Mouse (Mus musculus) intestine, embryonic 16.5 days (tissue): ENCODE measurements around the gene Notch2. TPM values are rescaled to one million over a fixed set of nuclear protein-coding genes. Genes with fewer than 3 reads are reported as not detected.

ENCODE experiments used
- ATAC-seq: fragments of 200-750 bp; cut with Nextera tagmentation; 2 replicates; pipeline ENCODE4 v1.8.0; 2017; ENCODE audit warnings: moderate TSS enrichment, moderate library complexity
- H3K27ac ChIP-seq: fragments of 300-500 bp; sonication (generic); 2 replicates; pipeline ENCODE4 v1.5.1; 2014; ENCODE audit warnings: mild to moderate bottlenecking, low read length
- H3K27me3 ChIP-seq: fragments of 300-500 bp; sonication (generic); replicated peaks from 2 replicates; pipeline ENCODE4 v1.6.1; 2014; ENCODE audit warnings: low read length, control low read depth, mixed read lengths; ENCODE audit not compliant: control insufficient read depth, insufficient read depth
- H3K36me3 ChIP-seq: fragments of 300-500 bp; sonication (generic); 2 replicates; pipeline ENCODE4 v1.6.1; 2014; ENCODE audit warnings: low read length, control low read depth; ENCODE audit not compliant: control insufficient read depth, insufficient read depth
- H3K4me1 ChIP-seq: fragments of 300-500 bp; sonication (generic); 2 replicates; pipeline ENCODE4 v1.6.1; 2014; ENCODE audit warnings: low read length, control low read depth, mixed read lengths; ENCODE audit not compliant: control insufficient read depth, insufficient read depth
- H3K4me2 ChIP-seq: fragments of 300-500 bp; sonication (generic); 2 replicates; pipeline ENCODE4 v1.6.1; 2014; ENCODE audit warnings: low read depth, low read length, control low read depth
- H3K4me3 ChIP-seq: fragments of 300-500 bp; sonication (generic); 2 replicates; pipeline ENCODE4 v1.5.1; 2014; ENCODE audit warnings: mild to moderate bottlenecking, low read length
- H3K9ac ChIP-seq: fragments of 300-500 bp; sonication (generic); 2 replicates; pipeline ENCODE4 v1.6.1; 2014; ENCODE audit warnings: low read depth, low read length
- H3K9me3 ChIP-seq: fragments of 300-500 bp; sonication (generic); 2 replicates; pipeline ENCODE4 v1.6.1; 2016; ENCODE audit warnings: low read length, control low read depth; ENCODE audit not compliant: control insufficient read depth
- WGBS: fragments of 180-500 bp; shearing (Covaris S2); extraction: QIAGEN DNeasy Blood & Tissue Kit; methylation state at CpG from one replicate; pipeline ENCODE4 v1.1.7; 2014; 5-methylcytosine and 5-hydroxymethylcytosine counted together
- polyA plus RNA-seq: library from polyadenylated mRNA; unstranded; fragments of >200 nt; fragmentation: Nextera tagmentation; extraction: Ambion mirVana; gene quantifications from 2 replicates; pipeline ENCODE4 v1.2.1, GENCODE M21; 2015

Notch2 gene
- polyA plus RNA-seq, 1 experiment from 2014 or later = 9.1 TPM

DNA sequence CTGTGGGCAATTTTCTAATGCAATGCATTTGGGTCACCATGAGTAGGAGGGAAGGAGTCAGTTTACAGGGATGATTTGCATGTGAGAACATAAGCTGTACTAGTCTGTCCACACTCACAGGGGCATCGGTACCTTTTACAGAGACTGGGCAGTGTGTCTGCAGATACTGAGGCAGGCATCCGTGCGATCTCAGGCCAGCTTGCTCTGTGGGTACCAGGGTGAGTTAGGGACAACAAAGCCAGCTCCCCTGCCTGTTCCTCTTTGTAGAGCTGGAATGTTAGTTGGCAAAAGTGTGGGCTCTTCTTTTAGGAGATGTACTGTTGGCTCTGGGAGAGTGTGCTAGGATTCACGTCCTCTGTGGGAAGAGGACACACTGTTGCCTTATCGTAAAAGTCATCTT is 19.6 kb downstream of the Notch2 start:
- H3K4me3 ChIP-seq = no peak overlapping the region
- no peak for ATAC-seq
- 69% methylated on average over 5 of the region's 5 CpGs for WGBS
- H3K9me3 ChIP-seq = no peaks in the 10 kb centered on the region
- H3K9ac ChIP-seq = no peak overlapping the region
- no peaks in the 10 kb centered on the region for H3K36me3 ChIP-seq
- H3K27me3 ChIP-seq = no peaks in the 10 kb centered on the region
- H3K4me2 ChIP-seq = no peak overlapping the region
- no peak overlapping the region for H3K27ac ChIP-seq
- peaks cover 62% of the 10 kb centered on the region for H3K4me1 ChIP-seq

- H3K9me3 ChIP-seq = no peaks in the 10 kb centered on the region
- WGBS = 60% methylated on average over 15 of the region's 15 CpGs
- no peaks in the 10 kb centered on the region for H3K27me3 ChIP-seq
- peak overlapping the region; percentile 13 for H3K27ac ChIP-seq
- H3K4me3 ChIP-seq = no peak overlapping the region
- H3K4me2 ChIP-seq = no peak overlapping the region
- no peaks in the 10 kb centered on the region for H3K36me3 ChIP-seq
- H3K4me1 ChIP-seq = peaks cover 59% of the 10 kb centered on the region
- H3K9ac ChIP-seq = no peak overlapping the region
- ATAC-seq = no peak
These were observed 21.6 kb downstream of the Notch2 start for GRCm38 (mm10) chr3:98034622-98035593.

- Histone ChIP-seq H3K36me3 (no peaks in the 10 kb centered on the region), H3K4me2 (0 out of 2 replicates have a peak overlapping the region, but pooled peaks have one; percentile 4), H3K4me1 (peaks cover 49% of the 10 kb centered on the region), H3K9ac (no peak overlapping the region), H3K27me3 (no peaks in the 10 kb centered on the region), H3K27ac (0 out of 2 replicates have a peak overlapping the region, but pooled peaks have one; percentile 27), H3K4me3 (no peak overlapping the region), H3K9me3 (no peaks in the 10 kb centered on the region)
- peak; percentile 83 for ATAC-seq
- 22% methylated on average over 6 of the region's 6 CpGs for WGBS
These were observed 22.8 kb downstream of the Notch2 start for GRCm38 (mm10) chr3:98036161-98036560.

DNA sequence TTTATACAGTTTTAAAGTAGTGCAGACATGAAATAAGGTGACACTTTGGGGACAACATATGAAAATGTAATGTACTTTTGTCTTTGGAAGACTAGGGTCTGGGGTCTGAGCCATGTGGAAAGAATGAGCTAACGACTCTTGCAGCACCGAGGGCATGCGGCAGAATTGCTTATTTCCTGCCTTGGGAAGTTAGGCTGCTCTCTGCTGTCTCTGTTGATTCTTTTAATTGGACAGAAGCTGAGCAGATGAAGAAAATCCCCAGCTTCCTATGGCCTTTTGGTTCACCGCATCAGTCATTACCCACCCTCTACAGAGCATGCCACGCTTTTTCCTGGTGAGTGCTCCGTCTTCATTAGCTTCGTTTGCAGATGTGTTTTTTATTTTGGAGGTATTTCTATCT is 23.8 kb downstream of the Notch2 start:
- Histone ChIP-seq H3K4me2 (no peak overlapping the region), H3K4me3 (no peak overlapping the region), H3K36me3 (no peaks in the 10 kb centered on the region), H3K4me1 (peaks cover 41% of the 10 kb centered on the region), H3K9me3 (no peaks in the 10 kb centered on the region), H3K27ac (no peak overlapping the region), H3K9ac (no peak overlapping the region), H3K27me3 (no peaks in the 10 kb centered on the region)
- ATAC-seq = no peak
- WGBS = 58% methylated on average over 7 of the region's 7 CpGs

DNA sequence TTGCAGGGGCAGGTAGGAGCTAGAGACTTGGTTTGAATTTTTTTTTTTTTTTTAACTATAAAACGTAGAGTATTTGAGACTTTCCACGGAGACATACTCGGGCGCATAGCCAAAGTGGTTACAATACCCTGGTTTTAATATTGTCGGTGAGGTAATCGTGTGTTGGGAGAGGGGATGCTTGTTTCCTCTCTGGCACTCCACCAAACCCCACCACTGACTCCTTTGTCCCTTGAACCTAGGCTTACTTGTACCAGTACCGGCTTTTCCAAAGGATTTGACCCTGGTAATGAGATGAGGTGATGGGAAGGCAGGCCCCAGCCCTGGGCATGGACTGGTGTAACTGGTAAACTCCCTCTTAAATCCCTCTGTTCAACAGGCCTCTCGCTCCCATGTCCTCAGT is 25.3 kb downstream of the Notch2 start:
- no peak for ATAC-seq
- Histone ChIP-seq H3K4me1 (peaks cover 55% of the 10 kb centered on the region), H3K27ac (no peak overlapping the region), H3K9me3 (no peaks in the 10 kb centered on the region), H3K4me3 (no peak overlapping the region), H3K9ac (no peak overlapping the region), H3K27me3 (no peaks in the 10 kb centered on the region), H3K36me3 (no peaks in the 10 kb centered on the region), H3K4me2 (no peak overlapping the region)
- 71% methylated on average over 8 of the region's 8 CpGs for whole genome bisulfite sequencing

DNA sequence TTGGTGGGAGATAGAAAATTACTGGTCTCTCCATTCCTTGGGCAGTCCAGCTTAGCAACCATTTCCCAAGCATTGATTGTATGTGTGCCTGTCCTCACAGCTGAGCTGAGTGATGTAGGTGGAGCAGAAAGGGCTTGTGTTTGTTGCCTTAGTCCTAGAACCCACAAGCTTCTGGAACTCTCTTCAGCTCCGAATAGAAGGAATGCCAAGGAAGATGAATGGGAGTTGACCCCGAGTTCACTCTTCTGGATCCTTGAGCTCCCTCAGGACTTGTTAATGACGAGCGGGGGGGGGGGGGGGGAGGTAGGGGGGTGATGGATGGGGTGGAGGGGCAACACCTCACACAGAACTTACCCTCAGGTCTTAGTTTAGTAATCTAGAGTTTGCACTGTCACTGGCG is 25.9 kb downstream of the Notch2 start:
- ATAC-seq = no peak
- Histone ChIP-seq H3K9me3 (no peaks in the 10 kb centered on the region), H3K36me3 (no peaks in the 10 kb centered on the region), H3K9ac (no peak overlapping the region), H3K4me1 (peaks cover 58% of the 10 kb centered on the region), H3K27me3 (no peaks in the 10 kb centered on the region), H3K27ac (no peak overlapping the region), H3K4me3 (no peak overlapping the region), H3K4me2 (no peak overlapping the region)
- WGBS = 44% methylated on average over 5 of the region's 5 CpGs

GRCm38 (mm10) chr3:98039666-98040456 is 26.5 kb downstream of the Notch2 start:
- Histone ChIP-seq H3K4me1 (peaks cover 59% of the 10 kb centered on the region), H3K9me3 (no peaks in the 10 kb centered on the region), H3K4me2 (no peak overlapping the region), H3K27ac (no peak overlapping the region), H3K4me3 (no peak overlapping the region), H3K36me3 (no peaks in the 10 kb centered on the region), H3K9ac (no peak overlapping the region), H3K27me3 (no peaks in the 10 kb centered on the region)
- ATAC-seq = no peak
- 80% methylated on average over 16 of the region's 16 CpGs for WGBS

DNA sequence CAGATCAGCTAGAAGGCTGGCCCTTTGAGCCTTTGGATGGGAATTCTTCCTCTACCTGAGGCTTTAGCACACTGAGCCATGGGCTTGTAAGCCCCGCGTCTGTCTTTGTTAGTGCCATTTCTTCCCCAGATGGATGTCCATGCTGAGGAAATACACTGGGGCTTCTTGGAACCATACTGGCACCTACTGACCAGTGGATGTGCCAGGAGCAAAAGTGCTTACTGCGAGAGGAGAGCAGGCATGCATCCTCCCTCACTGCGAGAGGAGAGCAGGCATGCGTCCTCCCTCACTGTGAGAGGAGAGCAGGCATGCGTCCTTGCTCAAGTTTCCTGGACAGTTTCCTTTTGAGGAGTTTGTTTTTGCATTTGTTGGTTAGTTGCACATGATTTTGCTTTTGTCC is 27.5 kb downstream of the Notch2 start:
- Histone ChIP-seq H3K4me3 (no peak overlapping the region), H3K27ac (no peak overlapping the region), H3K9me3 (no peaks in the 10 kb centered on the region), H3K36me3 (no peaks in the 10 kb centered on the region), H3K27me3 (no peaks in the 10 kb centered on the region), H3K4me1 (peaks cover 56% of the 10 kb centered on the region), H3K4me2 (no peak overlapping the region), H3K9ac (no peak overlapping the region)
- 82% methylated on average over 6 of the region's 6 CpGs for WGBS
- ATAC-seq = no peak

GRCm38 (mm10) chr3:98042301-98042700 is 29.0 kb downstream of the Notch2 start:
- no peak for ATAC-seq
- H3K27ac ChIP-seq = peak overlapping the region; percentile 60
- peaks cover 60% of the 10 kb centered on the region for H3K4me1 ChIP-seq
- peak overlapping the region; percentile 21; the same call in 1 of the 2 replicates for H3K4me2 ChIP-seq
- no peaks in the 10 kb centered on the region for H3K27me3 ChIP-seq
- H3K4me3 ChIP-seq = no peak overlapping the region
- no peaks in the 10 kb centered on the region for H3K9me3 ChIP-seq
- H3K36me3 ChIP-seq = no peaks in the 10 kb centered on the region
- 52% methylated on average over 6 of the region's 6 CpGs for WGBS
- H3K9ac ChIP-seq = 0 out of 2 replicates have a peak overlapping the region, but pooled peaks have one; percentile 11
